Mouse (Mus musculus): ENCODE measurements around the gene Ccr7. TPM values are rescaled to one million over a fixed set of nuclear protein-coding genes. Genes with fewer than 3 reads are reported as not detected.

Ccr7 gene
- polyA plus RNA-seq, 1 experiment from 2014 or later, result 0.32 TPM

GRCm38 (mm10) chr11:99171442-99171841, 16.6 kb upstream of the Ccr7 start:
- Histone ChIP-seq H3K9ac (ENCODE audit: low read depth, low read length) (no peak overlapping the region), H3K4me3 (ENCODE audit: low read depth, low read length) (no peak overlapping the region), H3K36me3 (ENCODE audit: control insufficient read depth, insufficient read depth) (no peaks in the 10 kb centered on the region), H3K4me1 (ENCODE audit: control insufficient read depth, low read depth, low read length) (no peaks in the 10 kb centered on the region), H3K27me3 (ENCODE audit: control insufficient read depth, insufficient read depth, low read depth, low read length) (no peaks in the 10 kb centered on the region), H3K4me2 (ENCODE audit: low read depth, low read length) (no peak overlapping the region), H3K9me3 (replicated peaks; ENCODE audit: control insufficient read depth, low read length) (no peaks in the 10 kb centered on the region), H3K27ac (ENCODE audit: low read length) (no peak overlapping the region)
- ATAC-seq (ENCODE audit: low read depth), result no peak
- WGBS (ENCODE audit: insufficient replicate concordance), result 48% methylated on average over 2 of the region's 2 CpGs

DNA sequence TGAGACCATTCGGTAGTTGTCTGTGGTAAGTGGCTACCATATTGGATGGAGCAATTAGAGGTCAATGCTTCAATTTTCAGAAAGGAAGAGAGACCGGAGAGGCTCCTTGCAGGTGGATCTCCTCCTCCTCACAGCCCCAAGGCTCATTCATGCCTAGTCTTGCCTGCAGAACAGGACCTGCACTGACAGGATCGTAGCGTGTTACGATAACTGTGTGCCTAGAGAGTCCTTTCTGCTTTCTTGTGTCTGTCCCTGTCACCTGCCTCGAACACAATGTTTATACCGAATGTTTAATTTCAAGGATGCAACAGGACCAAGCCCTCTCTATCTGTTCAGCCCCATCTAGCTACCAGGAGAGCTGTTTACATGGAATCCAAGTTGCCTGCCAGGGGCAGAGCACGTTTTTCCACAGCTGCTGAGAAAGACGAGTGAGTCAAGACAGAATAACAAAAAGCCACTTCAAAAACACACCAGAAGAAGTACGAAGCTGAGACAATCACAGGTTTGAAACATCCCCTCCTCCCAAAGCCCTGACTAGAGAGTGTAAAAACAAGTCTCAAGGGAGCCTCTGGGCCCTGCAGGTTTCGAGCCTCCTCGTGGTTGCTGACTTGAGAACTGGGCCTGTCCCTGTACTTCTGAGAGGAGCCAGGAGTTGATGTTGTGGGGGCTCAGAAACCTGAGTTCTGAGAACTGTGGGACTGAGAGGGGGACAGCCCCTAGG, 15.8 kb upstream of the Ccr7 start:
- H3K4me1 ChIP-seq (ENCODE audit: control insufficient read depth, low read depth, low read length), result no peaks in the 10 kb centered on the region
- 57% methylated on average over 12 of the region's 12 CpGs for WGBS (ENCODE audit: insufficient replicate concordance)
- H3K4me2 ChIP-seq (ENCODE audit: low read depth, low read length), result no peak overlapping the region
- no peaks in the 10 kb centered on the region for H3K27me3 ChIP-seq (ENCODE audit: control insufficient read depth, insufficient read depth, low read depth, low read length)
- H3K36me3 ChIP-seq (ENCODE audit: control insufficient read depth, insufficient read depth), result no peaks in the 10 kb centered on the region
- H3K4me3 ChIP-seq (ENCODE audit: low read depth, low read length), result no peak overlapping the region
- no peak overlapping the region for H3K9ac ChIP-seq (ENCODE audit: low read depth, low read length)
- H3K9me3 ChIP-seq (replicated peaks; ENCODE audit: control insufficient read depth, low read length), result no peaks in the 10 kb centered on the region
- no peak overlapping the region for H3K27ac ChIP-seq (ENCODE audit: low read length)
- no peak for ATAC-seq (ENCODE audit: low read depth)

- no peak for ATAC-seq (ENCODE audit: low read depth)
- no peaks in the 10 kb centered on the region for H3K27me3 ChIP-seq (ENCODE audit: control insufficient read depth, insufficient read depth, low read depth, low read length)
- H3K4me1 ChIP-seq (ENCODE audit: control insufficient read depth, low read depth, low read length), result no peaks in the 10 kb centered on the region
- H3K9me3 ChIP-seq (replicated peaks; ENCODE audit: control insufficient read depth, low read length), result no peaks in the 10 kb centered on the region
- H3K9ac ChIP-seq (ENCODE audit: low read depth, low read length), result no peak overlapping the region
- no peak overlapping the region for H3K4me2 ChIP-seq (ENCODE audit: low read depth, low read length)
- 66% methylated on average over 6 of the region's 6 CpGs for WGBS (ENCODE audit: insufficient replicate concordance)
- no peak overlapping the region for H3K27ac ChIP-seq (ENCODE audit: low read length)
- H3K4me3 ChIP-seq (ENCODE audit: low read depth, low read length), result no peak overlapping the region
- no peaks in the 10 kb centered on the region for H3K36me3 ChIP-seq (ENCODE audit: control insufficient read depth, insufficient read depth)
Measured at GRCm38 (mm10) chr11:99170005-99170404, 15.1 kb upstream of the Ccr7 start.

DNA sequence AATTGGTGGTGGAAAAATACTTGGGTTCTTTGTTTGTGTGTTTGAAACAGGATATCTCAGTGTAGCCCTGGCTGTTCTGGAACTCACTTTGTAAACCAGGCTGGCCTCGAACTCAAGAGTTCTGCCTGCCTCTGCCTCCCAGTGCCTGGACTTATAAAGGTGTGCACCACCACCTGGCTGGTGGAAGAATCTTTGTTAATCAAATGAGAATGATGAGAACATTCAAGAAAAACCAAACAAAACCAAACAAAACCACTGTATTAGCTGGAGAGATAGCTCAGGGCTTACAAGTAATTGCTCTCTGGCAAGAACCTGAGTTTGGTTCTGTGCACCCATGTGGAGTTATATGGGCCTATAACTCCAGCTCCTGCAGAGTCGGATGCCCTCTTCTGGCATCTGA, 14.6 kb upstream of the Ccr7 start:
- Histone ChIP-seq H3K9ac (ENCODE audit: low read depth, low read length) (no peak overlapping the region), H3K36me3 (ENCODE audit: control insufficient read depth, insufficient read depth) (no peaks in the 10 kb centered on the region), H3K9me3 (replicated peaks; ENCODE audit: control insufficient read depth, low read length) (no peaks in the 10 kb centered on the region), H3K4me3 (ENCODE audit: low read depth, low read length) (no peak overlapping the region), H3K27ac (ENCODE audit: low read length) (no peak overlapping the region), H3K4me2 (ENCODE audit: low read depth, low read length) (no peak overlapping the region), H3K4me1 (ENCODE audit: control insufficient read depth, low read depth, low read length) (no peaks in the 10 kb centered on the region; the same call in 1 of the 2 replicates), H3K27me3 (ENCODE audit: control insufficient read depth, insufficient read depth, low read depth, low read length) (no peaks in the 10 kb centered on the region)
- no peak for ATAC-seq (ENCODE audit: low read depth)
- WGBS (ENCODE audit: insufficient replicate concordance), result 60% methylated on average over 2 of the region's 2 CpGs

GRCm38 (mm10) chr11:99168030-99168474, 13.2 kb upstream of the Ccr7 start:
- ATAC-seq (ENCODE audit: low read depth), result no peak
- Histone ChIP-seq H3K4me2 (ENCODE audit: low read depth, low read length) (no peak overlapping the region), H3K36me3 (ENCODE audit: control insufficient read depth, insufficient read depth) (no peaks in the 10 kb centered on the region), H3K27ac (ENCODE audit: low read length) (no peak overlapping the region), H3K9me3 (replicated peaks; ENCODE audit: control insufficient read depth, low read length) (no peaks in the 10 kb centered on the region), H3K9ac (ENCODE audit: low read depth, low read length) (no peak overlapping the region), H3K4me1 (ENCODE audit: control insufficient read depth, low read depth, low read length) (no peaks in the 10 kb centered on the region; the same call in 1 of the 2 replicates), H3K27me3 (ENCODE audit: control insufficient read depth, insufficient read depth, low read depth, low read length) (no peaks in the 10 kb centered on the region), H3K4me3 (ENCODE audit: low read depth, low read length) (no peak overlapping the region)
- WGBS (ENCODE audit: insufficient replicate concordance), result 45% methylated on average over 12 of the region's 12 CpGs

DNA sequence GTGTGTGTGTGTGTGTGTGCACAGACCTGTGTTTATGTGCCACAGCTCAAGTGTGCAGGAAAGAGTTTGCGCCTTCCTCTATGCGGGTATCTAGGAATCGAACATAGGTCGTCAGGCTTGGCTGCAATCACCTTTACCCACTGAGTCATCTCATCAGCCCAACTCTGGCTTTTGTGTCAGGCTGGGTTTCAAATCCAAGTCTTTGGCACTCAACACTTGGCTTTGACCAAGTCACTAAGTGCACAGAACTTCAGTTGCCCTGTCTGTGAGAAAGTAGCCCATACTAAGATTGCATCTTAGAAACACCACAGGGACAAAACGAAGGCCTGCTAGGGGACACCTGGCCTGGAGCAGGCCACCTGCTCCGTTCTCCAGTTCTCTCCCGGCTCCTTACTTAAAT, 12.7 kb upstream of the Ccr7 start:
- H3K9ac ChIP-seq (ENCODE audit: low read depth, low read length), result no peak overlapping the region
- 70% methylated on average over 7 of the region's 7 CpGs for WGBS (ENCODE audit: insufficient replicate concordance)
- H3K27me3 ChIP-seq (ENCODE audit: control insufficient read depth, insufficient read depth, low read depth, low read length), result no peaks in the 10 kb centered on the region

DNA sequence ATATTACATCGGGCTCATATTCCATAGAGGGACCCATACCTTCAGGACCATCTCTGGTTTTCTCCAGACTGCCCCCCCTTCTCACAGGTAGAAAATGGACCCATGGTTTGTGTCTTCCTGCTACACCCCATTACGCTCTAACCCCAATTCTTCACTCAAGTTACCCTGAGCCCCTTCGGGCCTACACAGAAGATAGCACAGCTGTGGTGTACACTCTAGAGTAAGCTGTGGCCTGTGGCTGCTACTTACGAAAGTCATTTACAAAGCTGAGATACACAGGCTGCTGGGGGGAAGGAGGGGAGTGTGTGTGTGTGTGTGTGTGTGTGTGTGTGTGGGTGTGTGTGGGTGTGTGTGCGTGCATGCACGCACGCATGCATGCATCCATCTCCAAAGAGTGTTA, 11.4 kb upstream of the Ccr7 start:
- no peak overlapping the region for H3K4me3 ChIP-seq (ENCODE audit: low read depth, low read length)
- 65% methylated on average over 7 of the region's 7 CpGs for WGBS (ENCODE audit: insufficient replicate concordance)
- no peak overlapping the region for H3K27ac ChIP-seq (ENCODE audit: low read length)
- no peak overlapping the region for H3K4me2 ChIP-seq (ENCODE audit: low read depth, low read length)
- no peaks in the 10 kb centered on the region; the same call in 1 of the 2 replicates for H3K4me1 ChIP-seq (ENCODE audit: control insufficient read depth, low read depth, low read length)
- H3K9me3 ChIP-seq (replicated peaks; ENCODE audit: control insufficient read depth, low read length), result no peaks in the 10 kb centered on the region
- no peak for ATAC-seq (ENCODE audit: low read depth)
- H3K36me3 ChIP-seq (ENCODE audit: control insufficient read depth, insufficient read depth), result no peaks in the 10 kb centered on the region
- H3K9ac ChIP-seq (ENCODE audit: low read depth, low read length), result no peak overlapping the region
- H3K27me3 ChIP-seq (ENCODE audit: control insufficient read depth, insufficient read depth, low read depth, low read length), result no peaks in the 10 kb centered on the region

More for the DNA sequence above, 12.7 kb upstream of the Ccr7 start:
- Histone ChIP-seq H3K4me3 (ENCODE audit: low read depth, low read length) (no peak overlapping the region), H3K4me2 (ENCODE audit: low read depth, low read length) (no peak overlapping the region), H3K27ac (ENCODE audit: low read length) (no peak overlapping the region), H3K4me1 (ENCODE audit: control insufficient read depth, low read depth, low read length) (no peaks in the 10 kb centered on the region; the same call in 1 of the 2 replicates), H3K36me3 (ENCODE audit: control insufficient read depth, insufficient read depth) (no peaks in the 10 kb centered on the region), H3K9me3 (replicated peaks; ENCODE audit: control insufficient read depth, low read length) (no peaks in the 10 kb centered on the region)
- ATAC-seq (ENCODE audit: low read depth), result no peak

GRCm38 (mm10) chr11:99165031-99165752, 10.3 kb upstream of the Ccr7 start:
- H3K4me2 ChIP-seq (ENCODE audit: low read depth, low read length), result no peak overlapping the region
- no peaks in the 10 kb centered on the region; the same call in 1 of the 2 replicates for H3K4me1 ChIP-seq (ENCODE audit: control insufficient read depth, low read depth, low read length)
- no peak for ATAC-seq (ENCODE audit: low read depth)
- H3K27me3 ChIP-seq (ENCODE audit: control insufficient read depth, insufficient read depth, low read depth, low read length), result no peaks in the 10 kb centered on the region
- H3K9me3 ChIP-seq (replicated peaks; ENCODE audit: control insufficient read depth, low read length), result no peaks in the 10 kb centered on the region
- no peaks in the 10 kb centered on the region for H3K36me3 ChIP-seq (ENCODE audit: control insufficient read depth, insufficient read depth)
- no peak overlapping the region for H3K4me3 ChIP-seq (ENCODE audit: low read depth, low read length)
- H3K9ac ChIP-seq (ENCODE audit: low read depth, low read length), result no peak overlapping the region
- H3K27ac ChIP-seq (ENCODE audit: low read length), result no peak overlapping the region
- 40% methylated on average over 11 of the region's 11 CpGs for WGBS (ENCODE audit: insufficient replicate concordance)
